In the genomic region with DNA sequence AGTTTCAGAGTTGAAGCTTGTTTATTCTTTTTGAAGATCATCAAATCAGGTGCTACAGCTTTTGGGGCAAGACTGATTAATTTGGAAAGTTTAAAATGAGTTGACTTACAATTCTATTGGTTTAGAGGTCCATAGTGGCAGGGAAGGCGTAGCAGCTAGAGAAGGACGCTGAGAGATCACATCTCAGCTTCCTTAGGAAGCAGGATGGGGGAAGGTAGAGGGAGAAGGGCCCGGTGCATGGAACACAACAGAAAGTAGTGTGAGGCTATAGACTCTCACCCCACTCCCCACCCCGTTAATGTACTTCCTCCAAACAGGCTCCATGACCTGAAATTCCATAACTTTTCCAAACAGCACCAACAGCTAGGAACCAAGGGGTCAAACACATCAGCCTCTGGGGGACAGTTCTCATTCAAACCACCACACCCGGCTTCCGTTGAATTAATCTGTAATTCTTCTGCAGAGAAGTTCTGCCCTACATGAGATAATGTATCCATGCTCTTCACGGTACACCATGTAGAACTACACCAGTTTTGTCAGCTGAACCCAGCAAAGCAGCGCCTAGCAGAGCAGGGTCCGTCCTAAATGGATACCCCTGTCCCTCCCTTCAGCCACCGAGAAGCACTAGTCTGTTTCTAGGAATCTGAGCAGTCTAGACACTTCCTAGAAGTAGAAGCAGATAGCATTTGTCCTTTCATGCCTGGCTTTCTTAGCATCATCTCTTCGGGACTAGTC, we compare ENCODE assay signal across 19 mouse cellular contexts. TPM values are rescaled to one million over a fixed set of nuclear protein-coding genes. Genes with fewer than 3 reads are reported as not detected.
DNase-seq lines count a peak whose midpoint lies in the region; ATAC-seq and TF ChIP-seq lines count a peak whose summit lies in the region.
"Had no signal": no experiment of that assay in that cellular context is flagged by ENCODE, and none has a peak within 500 bp of the region (broad histone marks: within the 10 kb centered on the region; RNA-seq: fewer than 3 reads in every experiment).

No protein-coding gene starts in this region.

- no peak for TF ChIP-seq POLR2A in CH12.LX (IDR thresholded peaks at IDR 0.05; ENCODE audit: low read depth, low read length)

- no peak overlapping the region for H3K9ac ChIP-seq in heart, embryonic 11.5 days (ENCODE audit: low read depth, low read length)
- H3K9ac ChIP-seq in CH12.LX (ENCODE audit: insufficient read depth, low read depth): no peak overlapping the region
- H3K9ac ChIP-seq in liver, embryonic 13.5 days: peak overlapping the region; percentile 60
- H3K9ac ChIP-seq in midbrain, postnatal 0 days (replicated peaks; ENCODE audit: low read length, poor library complexity, severe bottlenecking): no peak overlapping the region
- H3K9ac ChIP-seq: forebrain, embryonic 15.5 days; midbrain, embryonic 15.5 days had no signal

- no peak for TF ChIP-seq EP300 in CH12.LX (IDR thresholded peaks at IDR 0.05; ENCODE audit: low read length)

- H3K4me3 ChIP-seq in heart, embryonic 11.5 days (ENCODE audit: low read depth, low read length): no peak overlapping the region
- no peak overlapping the region for H3K4me3 ChIP-seq in CH12.LX (replicated peaks in 1 of 3; ENCODE audit: low read depth in 2 of 3, low read length in 2 of 3, poor library complexity in 1 of 3)
- peak overlapping the region; percentile 46 for H3K4me3 ChIP-seq in liver, embryonic 13.5 days (replicated peaks)
- no peak overlapping the region for H3K4me3 ChIP-seq in midbrain, postnatal 0 days (ENCODE audit: low read depth, low read length)
- H3K4me3 ChIP-seq: forebrain, embryonic 15.5 days; hindbrain, embryonic 10.5 days; midbrain, embryonic 15.5 days had no signal

- no peak for TF ChIP-seq CTCF in CH12.LX (conservative IDR thresholded peaks at IDR 0.05 in 1 of 2, IDR thresholded peaks at IDR 0.05 in 1 of 2; ENCODE audit: low read depth in 2 of 2, low read length in 2 of 2)
- TF ChIP-seq CTCF in midbrain, postnatal 0 days (IDR thresholded peaks at IDR 0.05): no peak

- no peak for TF ChIP-seq RAD21 in CH12.LX (IDR thresholded peaks at IDR 0.05; ENCODE audit: low read depth, low read length)

- in situ Hi-C loops in CH12.LX (cut with MboI; ENCODE audit: low pct_ligation_motif_present, low pct_unique_long_range_greater_than_20kb, low sequenced_read_pairs): no loop called here

- peak overlapping the region; percentile 29; the same call in 1 of the 2 replicates for H3K4me2 ChIP-seq in heart, embryonic 11.5 days
- peak overlapping the region; percentile 70; the same call in 1 of the 2 replicates for H3K4me2 ChIP-seq in CH12.LX (ENCODE audit: insufficient read depth, low read depth, poor library complexity, severe bottlenecking)
- H3K4me2 ChIP-seq in liver, embryonic 13.5 days: peak overlapping the region; percentile 75
- no peak overlapping the region for H3K4me2 ChIP-seq in midbrain, postnatal 0 days (ENCODE audit: low read depth, low read length, poor library complexity, severe bottlenecking)
- H3K4me2 ChIP-seq: forebrain, embryonic 15.5 days; midbrain, embryonic 15.5 days had no signal

- dilution Hi-C loops in CH12.LX (cut with MboI; ENCODE audit: extremely low pct_ligation_motif_present, extremely low pct_unique_long_range_greater_than_20kb, low sequenced_read_pairs): no loop called here

- no peak for ATAC-seq in heart, embryonic 11.5 days (replicated peaks; ENCODE audit: insufficient number of reproducible peaks, low FRiP score, low TSS enrichment)
- peak; percentile 27; the same call in 1 of the 2 replicates for ATAC-seq in common myeloid progenitor, adult 5-6 weeks (replicated peaks; ENCODE audit: low read depth, poor library complexity, severe bottlenecking)
- peak; percentile 81 for ATAC-seq in liver, embryonic 13.5 days (ENCODE audit: low read depth)
- no peak for ATAC-seq in midbrain, postnatal 0 days (ENCODE audit: low FRiP score)
- ATAC-seq: forebrain, embryonic 15.5 days; intestine, embryonic 16.5 days; midbrain, embryonic 15.5 days had no signal

- 0 out of 2 replicates have a peak overlapping the region, but pooled peaks have one; percentile 3 for H3K27ac ChIP-seq in heart, embryonic 11.5 days (ENCODE audit: low read depth, low read length)
- H3K27ac ChIP-seq in CH12.LX (ENCODE audit: insufficient read depth, low read depth): no peak overlapping the region
- peak overlapping the region; percentile 92 for H3K27ac ChIP-seq in liver, embryonic 13.5 days
- no peak overlapping the region for H3K27ac ChIP-seq in midbrain, postnatal 0 days (ENCODE audit: low read depth, low read length)
- H3K27ac ChIP-seq: forebrain, embryonic 15.5 days; hindbrain, embryonic 10.5 days; midbrain, embryonic 15.5 days had no signal

- 73% methylated on average over 11 of the region's 11 CpGs for WGBS in heart, embryonic 11.5 days (ENCODE audit: insufficient replicate concordance)
- WGBS in liver, embryonic 13.5 days (ENCODE audit: insufficient replicate concordance): 16% methylated on average over 11 of the region's 11 CpGs
- 89% methylated on average over 11 of the region's 11 CpGs for WGBS in midbrain, postnatal 0 days

- no peaks in the 10 kb centered on the region for H3K9me3 ChIP-seq in heart, embryonic 11.5 days (replicated peaks; ENCODE audit: control insufficient read depth, low read length)
- no peaks in the 10 kb centered on the region for H3K9me3 ChIP-seq in CH12.LX (replicated peaks; ENCODE audit: low read length)
- no peaks in the 10 kb centered on the region for H3K9me3 ChIP-seq in liver, embryonic 13.5 days (replicated peaks)
- H3K9me3 ChIP-seq in midbrain, postnatal 0 days (ENCODE audit: low read length): no peaks in the 10 kb centered on the region
- H3K9me3 ChIP-seq: forebrain, embryonic 15.5 days; hindbrain, embryonic 10.5 days; midbrain, embryonic 15.5 days had no signal

- peaks cover 62% of the 10 kb centered on the region for H3K79me2 ChIP-seq in CH12.LX (replicated peaks; ENCODE audit: control insufficient read depth, extremely low read depth, insufficient read depth, poor library complexity, severe bottlenecking)

- DNase-seq in heart, postnatal 14 days: no peak
- DNase-seq in CH12.LX (ENCODE audit: extremely low read depth): no peak
- DNase-seq in liver, embryonic 13.5 days: peak; percentile 66
- DNase-seq in testis, postnatal 14 days (ENCODE audit: low spot score): no peak
- DNase-seq in midbrain, postnatal 0 days (ENCODE audit: low spot score): no peak
- DNase-seq in retina, embryonic 14.5 days (ENCODE audit: low spot score): no peak
- DNase-seq: adrenal gland, postnatal 14 days; cerebellum, postnatal 25 days; kidney, postnatal 25 days; layer of hippocampus, adult 9-11 months; lung, adult 18-20 months; lung, postnatal 4 days; thymus, adult 18-20 months had no signal

- H3K4me1 ChIP-seq in heart, embryonic 11.5 days (ENCODE audit: control insufficient read depth, insufficient read depth, low read length): peaks cover 6% of the 10 kb centered on the region
- H3K4me1 ChIP-seq in CH12.LX (ENCODE audit: control insufficient read depth in 1 of 2, insufficient read depth in 2 of 2): peaks cover 9 to 28% of the 10 kb centered on the region in 2 experiments
- peaks cover 93% of the 10 kb centered on the region for H3K4me1 ChIP-seq in liver, embryonic 13.5 days (replicated peaks)
- no peaks in the 10 kb centered on the region for H3K4me1 ChIP-seq in midbrain, postnatal 0 days (ENCODE audit: insufficient read depth, low read length)
- H3K4me1 ChIP-seq: midbrain, embryonic 15.5 days had no signal

- intact Hi-C loops in heart, postnatal 14 days (cut with DNase I): no loop called here

- H3K27me3 ChIP-seq in heart, embryonic 11.5 days (ENCODE audit: control insufficient read depth, insufficient read depth, low read length): no peaks in the 10 kb centered on the region
- no peaks in the 10 kb centered on the region for H3K27me3 ChIP-seq in CH12.LX (replicated peaks)
- H3K27me3 ChIP-seq in liver, embryonic 13.5 days: no peaks in the 10 kb centered on the region
- no peaks in the 10 kb centered on the region for H3K27me3 ChIP-seq in midbrain, postnatal 0 days (ENCODE audit: insufficient read depth, low read length)
- H3K27me3 ChIP-seq: forebrain, embryonic 15.5 days; midbrain, embryonic 15.5 days had no signal

- H3K36me3 ChIP-seq in heart, embryonic 11.5 days (ENCODE audit: control insufficient read depth, insufficient read depth, low read length): no peaks in the 10 kb centered on the region
- peaks cover 0 to 10% of the 10 kb centered on the region in 2 experiments for H3K36me3 ChIP-seq in CH12.LX (replicated peaks in 1 of 2; ENCODE audit: control insufficient read depth in 1 of 2, insufficient read depth in 1 of 2, low read length in 1 of 2)
- peaks cover 9% of the 10 kb centered on the region for H3K36me3 ChIP-seq in liver, embryonic 13.5 days
- no peaks in the 10 kb centered on the region for H3K36me3 ChIP-seq in midbrain, postnatal 0 days (ENCODE audit: insufficient read depth, low read length)
- H3K36me3 ChIP-seq: forebrain, embryonic 15.5 days; hindbrain, embryonic 10.5 days; midbrain, embryonic 15.5 days had no signal

TF ChIP-seq in CH12.LX, 34 proteins besides CTCF, POLR2A, EP300 and RAD21:
- TF ChIP-seq JUN (IDR thresholded peaks at IDR 0.05; ENCODE audit: insufficient read depth, low read depth, low read length) (no peak), MXI1 (IDR thresholded peaks at IDR 0.05; ENCODE audit: low read depth, low read length) (no peak), NRF1 (IDR thresholded peaks at IDR 0.05; ENCODE audit: low read depth, low read length) (no peak), RCOR1 (conservative IDR thresholded peaks at IDR 0.05; ENCODE audit: low read depth, low read length) (no peak), POLR2AphosphoS2 (IDR thresholded peaks at IDR 0.05; ENCODE audit: low read depth, low read length) (no peak)

RNA-seq across cellular contexts. Expression of gene Bmp2k, which starts 12.3 kb away (rescaled TPM):
- 10.0 and 12.7 TPM in 2 replicates for polyA plus RNA-seq in heart, embryonic 11.5 days (2014; fragmentation: Nextera tagmentation; extraction: Ambion mirVana)
- total RNA-seq in heart, postnatal 14 days (2021): 10 to 100 TPM; 11.5 to 12.1 TPM
- total RNA-seq in CH12.LX (2012; rRNA removed): 8.9 and 9.7 TPM in 2 replicates
- total RNA-seq in CH12.LX (2014; rRNA removed): 9.1 and 9.6 TPM in 2 replicates
- polyA plus RNA-seq in CH12.LX (2012; ENCODE audit: insufficient read length, low read depth): 7.5 and 7.9 TPM in 2 replicates
- 24.6 and 29.1 TPM in 2 replicates for total RNA-seq in common myeloid progenitor, adult 5-6 weeks (2017)
- 34.7 and 39.3 TPM in 2 replicates for polyA plus RNA-seq in liver, embryonic 13.5 days (2015; fragmentation: Nextera tagmentation; extraction: Ambion mirVana)
- 19.4 and 20.8 TPM in 2 replicates for total RNA-seq in midbrain, postnatal 0 days (2014; rRNA removed)
- 8.5 and 9.5 TPM in 2 replicates for polyA plus RNA-seq in midbrain, postnatal 0 days (2015; fragmentation: Nextera tagmentation; extraction: Ambion mirVana)

Comparison
In these comparisons a context has a peak if more than half of its experiments do, and no peak if none do; other contexts are left out.
1. ATAC-seq: peak in common myeloid progenitor, adult 5-6 weeks (single experiment) and liver, embryonic 13.5 days (single experiment); none in heart, embryonic 11.5 days (single experiment) and midbrain, postnatal 0 days (single experiment).
2. H3K27ac ChIP-seq: peak in heart, embryonic 11.5 days (single experiment) and liver, embryonic 13.5 days (single experiment); none in CH12.LX (single experiment) and midbrain, postnatal 0 days (single experiment).